Mouse (Mus musculus) adrenal gland, postnatal 14 days (tissue): ENCODE measurements around the gene Gm3371. TPM values are rescaled to one million over a fixed set of nuclear protein-coding genes. Genes with fewer than 3 reads are reported as not detected.
"Not testable (repeated sequence)": the region's sequence is repeated elsewhere in the genome, so short reads cannot be mapped to it uniquely, and the experiment has no call there.

ENCODE experiments used
- DNase-seq: peaks from one replicate; pipeline ENCODE4 v3.0.0; 2021; ENCODE audit warnings: mixed read lengths
- long read RNA-seq, 2 experiments: library from polyadenylated mRNA; stranded (forward); transcript quantifications; one replicate each; pipeline ENCODE4 v2.0.0; 2021
- total RNA-seq: library from RNA; stranded (reverse); gene quantifications from 2 replicates; pipeline ENCODE4 v1.2.3, GENCODE M21; 2021

The Gm3371 gene
- not detected in 2 replicates for total RNA-seq
- long read RNA-seq, experiment 1: 0 reads
- long read RNA-seq, experiment 2: 0 reads

- DNase-seq: not testable (repeated sequence)
Measured at GRCm38 (mm10) chr14:44410588-44410987, at the start of gene Gm3371. TSS of gene Gm3371 (minus strand) at chr14:44410688.

- not testable (repeated sequence) for DNase-seq
Measured at GRCm38 (mm10) chr14:44433335-44433734, 22.8 kb upstream of the Gm3371 start, which contains the start of gene Gm8232. TSS of gene Gm8232 (plus strand) at chr14:44433635.

- not testable (repeated sequence) for DNase-seq
Measured at GRCm38 (mm10) chr14:44384233-44384632, 26.3 kb downstream of the Gm3371 start.

- not testable (repeated sequence) for DNase-seq
Measured at GRCm38 (mm10) chr14:44365057-44365456, 45.4 kb downstream of the Gm3371 start, which contains the start of gene Gm8229. TSS of gene Gm8229 (plus strand) at chr14:44365357.

- DNase-seq: not testable (repeated sequence)
Measured at GRCm38 (mm10) chr14:44362301-44362700, 48.2 kb downstream of the Gm3371 start.

GRCm38 (mm10) chr14:44361416-44361815, 49.1 kb downstream of the Gm3371 start:
- DNase-seq: not testable (repeated sequence)

Other genes starting within 250 kb of the Gm3371 start
- not detected in 2 replicates for gene Gm8212, start 213.0 kb downstream of the Gm3371 start, total RNA-seq
- gene 4930503E14Rik, start 197.4 kb downstream of the Gm3371 start, total RNA-seq: not detected in 2 replicates
- not detected in 2 replicates for gene Gm8220, start 125.1 kb downstream of the Gm3371 start, total RNA-seq
- gene Gm5930, start 72.1 kb downstream of the Gm3371 start, total RNA-seq: not detected in 2 replicates
- not detected in 2 replicates for gene Gm8229, start 45.3 kb downstream of the Gm3371 start, total RNA-seq
- not detected in 2 replicates for gene Gm8232, start 22.9 kb upstream of the Gm3371 start, total RNA-seq
- not detected in 2 replicates for gene BC061237, start 81.8 kb upstream of the Gm3371 start, total RNA-seq
- gene Gm17093, start 107.6 kb upstream of the Gm3371 start, total RNA-seq: not detected in 2 replicates
- gene Gm8247, start 172.5 kb upstream of the Gm3371 start, total RNA-seq: not detected in 2 replicates
- not detected in 2 replicates for gene Gm5624, start 217.2 kb upstream of the Gm3371 start, total RNA-seq